26 mouse cellular contexts compared by ENCODE assay signal in the genomic region with DNA sequence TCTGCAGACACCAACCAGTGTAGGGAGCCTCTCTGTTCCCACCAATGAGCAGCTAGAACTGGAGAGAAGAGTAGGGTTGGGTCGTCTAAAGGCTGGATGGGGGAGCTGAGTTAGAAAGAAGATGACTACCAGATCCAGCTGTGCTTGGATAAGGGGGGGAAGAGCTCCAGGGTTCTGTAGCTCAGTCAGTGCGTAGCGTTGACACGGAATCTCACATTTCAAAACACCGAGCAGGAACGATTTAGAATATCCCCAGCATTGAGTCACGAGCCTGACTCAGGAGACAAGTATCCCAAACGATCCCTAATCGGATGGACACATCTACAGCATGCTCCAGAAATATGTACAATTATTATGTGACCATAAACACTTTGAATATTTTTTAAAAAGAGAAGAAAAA.
DNase-seq lines count a peak whose midpoint lies in the region; ATAC-seq and TF ChIP-seq lines count a peak whose summit lies in the region.
"Had no signal": no experiment of that assay in that cellular context is flagged by ENCODE, and none has a peak within 500 bp of the region (broad histone marks: within the 10 kb centered on the region; RNA-seq: fewer than 3 reads in every experiment).

No protein-coding gene starts in this region.

- TF ChIP-seq POLR2A in myocyte (IDR thresholded peaks at IDR 0.05; ENCODE audit: insufficient read length, low read depth), result no peak

- WGBS in hindbrain, embryonic 14.5 days, result 83% methylated on average over 9 of the region's 9 CpGs
- WGBS in hindbrain, embryonic 11.5 days, result 80% methylated on average over 9 of the region's 9 CpGs

- H3K9ac ChIP-seq in hindbrain, embryonic 14.5 days, result no peak overlapping the region
- no peak overlapping the region for H3K9ac ChIP-seq in hindbrain, embryonic 11.5 days (ENCODE audit: low read depth, low read length)
- H3K9ac ChIP-seq: forebrain, embryonic 12.5 days; forebrain, postnatal 0 days; hindbrain, embryonic 13.5 days; limb, embryonic 13.5 days; neural tube, embryonic 12.5 days had no signal

- H3ac ChIP-seq in myocyte (ENCODE audit: control insufficient read depth, insufficient read length), result no peak overlapping the region

- ATAC-seq in hindbrain, embryonic 14.5 days (ENCODE audit: low FRiP score), result 0 out of 2 replicates have a peak, but pooled peaks have one; percentile 27
- ATAC-seq in hindbrain, embryonic 11.5 days (ENCODE audit: low FRiP score), result no peak
- no peak for ATAC-seq in granulocyte monocyte progenitor cell, adult 5-6 weeks (replicated peaks; ENCODE audit: poor library complexity, severe bottlenecking)
- ATAC-seq: intestine, postnatal 0 days; Patski had no signal

- H3K9me3 ChIP-seq in hindbrain, embryonic 14.5 days (ENCODE audit: control insufficient read depth, low read length), result no peaks in the 10 kb centered on the region
- no peaks in the 10 kb centered on the region for H3K9me3 ChIP-seq in hindbrain, embryonic 11.5 days (ENCODE audit: control insufficient read depth, low read length)
- H3K9me3 ChIP-seq: forebrain, embryonic 12.5 days; hindbrain, embryonic 13.5 days; limb, embryonic 13.5 days; megakaryocyte, embryonic 14.5 days; neural tube, embryonic 12.5 days had no signal

- no peak overlapping the region for H3K27ac ChIP-seq in hindbrain, embryonic 14.5 days
- no peak overlapping the region for H3K27ac ChIP-seq in hindbrain, embryonic 11.5 days (ENCODE audit: low read depth, low read length)
- H3K27ac ChIP-seq: forebrain, embryonic 12.5 days; hindbrain, embryonic 13.5 days; left cerebral cortex, adult 2 months; limb, embryonic 13.5 days; neural tube, embryonic 12.5 days; stomach, postnatal 0 days had no signal

- H3K36me3 ChIP-seq in hindbrain, embryonic 14.5 days (replicated peaks; ENCODE audit: control insufficient read depth, insufficient read depth), result peaks cover 14% of the 10 kb centered on the region
- no peaks in the 10 kb centered on the region for H3K36me3 ChIP-seq in hindbrain, embryonic 11.5 days (ENCODE audit: control insufficient read depth, insufficient read depth, low read length)
- no peaks in the 10 kb centered on the region for H3K36me3 ChIP-seq in myocyte (ENCODE audit: control insufficient read depth, insufficient read depth)

- no peaks in the 10 kb centered on the region for H3K4me1 ChIP-seq in hindbrain, embryonic 14.5 days (replicated peaks; ENCODE audit: control insufficient read depth, insufficient read depth, low read length)
- no peaks in the 10 kb centered on the region for H3K4me1 ChIP-seq in hindbrain, embryonic 11.5 days (replicated peaks; ENCODE audit: control insufficient read depth, insufficient read depth, low read length)
- H3K4me1 ChIP-seq: forebrain, embryonic 12.5 days; megakaryocyte, embryonic 14.5 days; neural tube, embryonic 12.5 days had no signal

- no peak overlapping the region for H3K4me2 ChIP-seq in hindbrain, embryonic 14.5 days (replicated peaks)
- H3K4me2 ChIP-seq in hindbrain, embryonic 11.5 days (replicated peaks; ENCODE audit: low read depth, low read length), result no peak overlapping the region
- peak overlapping the region; percentile 79 for H3K4me2 ChIP-seq in myocyte (ENCODE audit: low read depth)
- H3K4me2 ChIP-seq: forebrain, embryonic 12.5 days; heart, embryonic 11.5 days; hindbrain, embryonic 13.5 days; limb, embryonic 13.5 days; liver, embryonic 11.5 days; neural tube, embryonic 12.5 days had no signal

- no peak for DNase-seq in hindbrain, embryonic 14.5 days (ENCODE audit: low spot score)
- no peak for DNase-seq in hindbrain, embryonic 11.5 days (ENCODE audit: low spot score)
- DNase-seq in 3T3-L1 (ENCODE audit: low read depth, low spot score), result peak; percentile 92
- peak; percentile 28 for DNase-seq in brain, adult 2 months (ENCODE audit: low read depth, low spot score)
- DNase-seq in heart, adult 8-10 months (ENCODE audit: low spot score), result no peak
- DNase-seq: B cell, adult 2 months; heart, adult 11 months; kidney, adult 9 months; right cerebral cortex, adult 18-20 months; thymus, adult 18-20 months; thymus, postnatal 25 days had no signal

- no peaks in the 10 kb centered on the region for H3K79me2 ChIP-seq in myocyte (ENCODE audit: control insufficient read depth, insufficient read depth)

- no peaks in the 10 kb centered on the region for H3K27me3 ChIP-seq in hindbrain, embryonic 14.5 days (ENCODE audit: control insufficient read depth, insufficient read depth, low read length)
- H3K27me3 ChIP-seq in hindbrain, embryonic 11.5 days (ENCODE audit: control insufficient read depth, insufficient read depth, low read length), result no peaks in the 10 kb centered on the region
- no peaks in the 10 kb centered on the region for H3K27me3 ChIP-seq in myocyte (ENCODE audit: control insufficient read depth, insufficient read depth, insufficient read length)
- H3K27me3 ChIP-seq: CH12.LX; forebrain, embryonic 12.5 days; hindbrain, embryonic 13.5 days; limb, embryonic 13.5 days; neural tube, embryonic 12.5 days; Patski had no signal

- no peak overlapping the region for H3K4me3 ChIP-seq in hindbrain, embryonic 14.5 days (replicated peaks; ENCODE audit: low read length)
- no peak overlapping the region for H3K4me3 ChIP-seq in hindbrain, embryonic 11.5 days (ENCODE audit: low read depth, low read length)
- H3K4me3 ChIP-seq in myocyte, result no peak overlapping the region
- H3K4me3 ChIP-seq: forebrain, embryonic 12.5 days; hindbrain, embryonic 13.5 days; left cerebral cortex, adult 2 months; limb, embryonic 13.5 days; megakaryocyte, embryonic 14.5 days; neural tube, embryonic 12.5 days had no signal

TF ChIP-seq in myocyte, 11 proteins besides CTCF, POLR2A, EP300 and RAD21:
- TF ChIP-seq MAX (IDR thresholded peaks at IDR 0.05; ENCODE audit: low read depth), result no peak
- TF ChIP-seq REST (IDR thresholded peaks at IDR 0.05; ENCODE audit: insufficient read depth, insufficient read length), result no peak
- no peak for TF ChIP-seq POLR2AphosphoS2 (IDR thresholded peaks at IDR 0.05; ENCODE audit: insufficient read length, low read depth)
- TF ChIP-seq E2F4 (IDR thresholded peaks at IDR 0.05; ENCODE audit: insufficient read depth), result no peak
- TF ChIP-seq MYOG (IDR thresholded peaks at IDR 0.05; ENCODE audit: control insufficient read depth in 1 of 3, insufficient read depth in 1 of 3, insufficient read length in 2 of 3, low read depth in 2 of 3), result no peak
- TF ChIP-seq CEBPB (IDR thresholded peaks at IDR 0.05; ENCODE audit: insufficient read depth, poor library complexity, severe bottlenecking), result no peak
- no peak for TF ChIP-seq TCF3 (IDR thresholded peaks at IDR 0.05; ENCODE audit: insufficient read length, low read depth)
- no peak for TF ChIP-seq TCF12 (IDR thresholded peaks at IDR 0.05; ENCODE audit: insufficient read depth, poor library complexity, severe bottlenecking)
- no peak for TF ChIP-seq SRF (IDR thresholded peaks at IDR 0.05; ENCODE audit: control insufficient read depth, insufficient read length, low read depth)
- no peak for TF ChIP-seq MYOD1 (IDR thresholded peaks at IDR 0.05; ENCODE audit: control insufficient read depth in 1 of 3, insufficient read length in 2 of 3, low read depth in 2 of 3)
- TF ChIP-seq USF1 (IDR thresholded peaks at IDR 0.05; ENCODE audit: low read depth), result no peak

Comparison
In these comparisons a context has a peak if more than half of its experiments do, and no peak if none do; other contexts are left out.
1. DNase-seq: peak in 3T3-L1 (single experiment) and brain, adult 2 months (single experiment); none in hindbrain, embryonic 14.5 days (single experiment), hindbrain, embryonic 11.5 days (single experiment) and heart, adult 8-10 months (single experiment).